Comparison of ENCODE assay signal across 18 mouse cellular contexts in the genomic region with DNA sequence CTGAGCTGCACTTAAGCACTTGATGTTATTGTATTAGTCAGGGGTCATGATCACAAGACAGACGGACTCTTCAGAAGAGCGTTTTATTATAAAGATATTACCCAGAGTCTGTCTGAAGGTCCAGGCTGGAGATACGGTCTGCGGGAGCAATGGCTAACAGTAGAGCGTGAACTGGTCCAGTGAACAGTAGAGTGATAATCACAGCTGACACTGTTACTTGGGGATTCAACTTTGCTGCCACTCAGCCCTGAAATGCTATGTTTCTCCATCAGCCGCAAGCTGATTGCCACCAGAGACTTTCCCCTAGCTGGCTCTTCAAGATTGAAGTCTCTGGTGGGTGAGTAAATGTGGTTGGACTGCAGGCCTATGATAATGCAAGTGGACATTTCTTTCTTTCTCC.
"Had no signal": no experiment of that assay in that cellular context is flagged by ENCODE, and none has a peak within 500 bp of the region (broad histone marks: within the 10 kb centered on the region; RNA-seq: fewer than 3 reads in every experiment).

No protein-coding gene starts in this region.

- DNase-seq: cerebellum, adult 2 months; cerebellum, adult 8-10 months; cerebellum, adult 9-10 months; cerebellum, adult 9-11 months; cerebellum, postnatal 10 days; cerebellum, postnatal 14 days; cerebellum, postnatal 25 days; cerebellum, postnatal 36 days; embryo, embryonic 11 days; forebrain, postnatal 0 days; gastrocnemius, adult 2 months; gastrocnemius, postnatal 10 days; gastrocnemius, postnatal 14 days; gastrocnemius, postnatal 25 days; gastrocnemius, postnatal 36 days; heart, adult 11 months; heart, adult 18-20 months; heart, adult 2 months had no signal
